Mouse (Mus musculus): ENCODE measurements around the gene Tfap2a. TPM values are rescaled to one million over a fixed set of nuclear protein-coding genes. Genes with fewer than 3 reads are reported as not detected.

Gene Tfap2a
- polyA plus RNA-seq (2017; shearing (Covaris generic)): not detected

GRCm38 (mm10) chr13:40738196-40738880 lies at the start of gene Tfap2a:
Gene Tfap2a (minus strand): TSS chr13:40738376.

Other genes starting within 250 kb of the Tfap2a start
- gene Gcnt2, start 121.4 kb upstream of the Tfap2a start, polyA plus RNA-seq (2017; shearing (Covaris generic)): 0.28 TPM

Data from activated CD4-positive, CD25-positive, alpha-beta regulatory T cell, adult 9 weeks (primary cell).